Mouse (Mus musculus) gastrocnemius, postnatal 10 days (tissue): ENCODE measurements at regions not wholly inside any gene's neighbourhood (a gene's known extent, or its start where the extent isn't known, plus 50 kb on each side); places are given as distances from the start of the nearest gene placed in this dataset.
A peak's percentile ranks its signal among the peaks of the same experiment; 100 is the strongest.
"Not testable (repeated sequence)": the region's sequence is repeated elsewhere in the genome, so short reads cannot be mapped to it uniquely, and the experiment has no call there.

Experiments
- DNase-seq: peaks from one replicate; pipeline ENCODE4 v3.0.0; 2021; ENCODE audit warnings: mixed read lengths

GRCm38 (mm10) chr10:38458975-38459374 is 362.6 kb downstream of the Rfpl4b start:
- no peak for DNase-seq

DNA sequence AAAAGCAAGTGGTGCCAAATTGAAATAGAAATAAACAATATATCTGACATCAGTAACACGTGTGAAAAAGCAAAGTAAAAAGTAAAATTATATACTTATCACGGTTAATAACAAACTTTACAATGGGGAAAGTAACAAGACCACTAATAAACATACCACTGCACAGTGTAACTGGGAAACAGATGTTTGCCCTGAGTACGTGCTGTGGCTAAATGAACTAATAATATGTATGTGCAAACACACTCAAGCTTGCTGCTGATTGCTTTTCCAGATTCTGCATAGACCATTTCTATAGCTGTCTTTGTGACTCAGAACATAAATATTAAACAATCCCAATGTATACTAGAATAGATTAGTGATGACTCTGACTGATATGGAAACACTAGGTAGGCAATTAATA is 363.2 kb downstream of the Rfpl4b start:
- no peak for DNase-seq

- DNase-seq, result no peak
Observed at GRCm38 (mm10) chr10:38456786-38457185, 364.8 kb downstream of the Rfpl4b start.

GRCm38 (mm10) chr10:38449263-38449662 is 372.3 kb downstream of the Rfpl4b start:
- no peak for DNase-seq

DNA sequence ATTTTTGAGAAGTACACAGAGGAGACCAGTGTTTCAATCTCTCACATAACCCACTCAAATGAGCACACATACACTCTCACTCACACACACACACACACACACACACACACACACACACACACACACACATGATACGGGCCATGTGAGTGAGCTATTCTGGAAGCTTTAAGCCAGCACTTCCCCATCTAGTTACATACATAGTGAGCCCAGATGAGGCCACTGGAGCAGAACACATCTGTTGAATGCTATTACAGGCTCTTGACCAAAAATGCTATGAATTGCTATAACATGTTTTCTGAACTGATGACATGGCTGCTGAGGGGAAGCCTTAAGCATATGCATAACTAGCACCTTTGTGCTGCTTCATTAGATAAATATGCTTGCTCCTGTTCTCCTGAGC is 373.9 kb downstream of the Rfpl4b start:
- no peak for DNase-seq

- DNase-seq, result no peak
Observed at GRCm38 (mm10) chr10:38447256-38447655, 374.3 kb downstream of the Rfpl4b start.

GRCm38 (mm10) chr10:38439286-38439685 is 382.3 kb downstream of the Rfpl4b start:
- no peak for DNase-seq

DNA sequence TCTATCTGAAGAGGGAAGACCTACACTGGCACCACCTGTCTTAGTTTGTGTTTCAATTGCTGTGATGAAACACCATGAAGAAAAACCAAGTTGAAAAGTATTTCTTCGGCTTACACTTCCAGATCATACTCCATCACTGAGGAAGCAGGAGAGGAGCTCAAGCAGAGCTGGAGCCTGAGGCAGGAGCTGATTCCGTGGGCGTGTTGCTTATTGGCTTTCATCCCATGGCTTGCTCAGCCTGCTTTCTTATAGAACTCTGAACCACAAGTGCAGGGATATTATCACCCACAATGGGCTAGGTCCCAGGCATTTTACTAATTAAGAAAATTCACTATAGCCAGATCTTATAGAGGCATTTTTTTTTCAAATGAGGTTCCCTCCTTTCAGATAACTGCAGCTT is 384.7 kb downstream of the Rfpl4b start:
- DNase-seq, result no peak

DNA sequence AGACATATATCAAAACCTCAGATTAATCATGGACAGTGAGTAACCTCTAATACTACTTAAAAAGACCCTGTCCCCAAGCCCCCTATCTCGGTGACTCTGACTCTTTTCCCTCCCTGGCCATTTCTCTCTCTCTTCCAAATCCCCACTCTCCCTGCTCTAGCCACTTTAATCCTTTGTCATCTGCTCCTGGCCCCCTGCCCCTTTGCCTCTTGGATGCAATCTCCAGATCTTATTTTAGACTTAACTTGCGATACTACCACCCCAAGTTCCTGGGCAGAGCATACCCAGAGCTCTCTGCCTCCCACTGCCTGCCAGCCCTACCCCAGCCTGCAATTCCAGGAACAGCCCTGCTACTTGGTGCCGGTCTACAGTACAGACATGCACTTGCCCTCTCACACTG is 400.0 kb downstream of the Rfpl4b start:
- peak; percentile 8 for DNase-seq

DNA sequence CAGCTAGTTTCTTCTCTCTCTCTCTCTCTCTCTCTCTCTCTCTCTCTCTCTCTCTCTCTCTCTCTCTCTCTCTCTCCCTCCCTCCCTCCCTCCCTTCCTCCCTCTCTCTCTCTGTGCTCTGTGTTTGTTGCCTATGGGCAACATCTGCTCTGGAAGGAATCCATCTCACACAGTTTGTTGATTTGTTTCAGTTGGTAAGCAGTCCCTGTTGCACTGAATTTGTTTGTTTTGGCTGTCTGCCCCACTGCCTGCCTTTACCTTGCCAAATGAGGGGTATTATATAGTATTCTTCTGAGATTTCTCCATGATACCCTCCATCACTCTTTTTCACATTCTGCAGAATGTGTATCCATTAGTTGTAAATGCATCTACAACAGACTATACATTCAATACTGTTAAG is 401.8 kb downstream of the Rfpl4b start:
- no peak for DNase-seq

DNA sequence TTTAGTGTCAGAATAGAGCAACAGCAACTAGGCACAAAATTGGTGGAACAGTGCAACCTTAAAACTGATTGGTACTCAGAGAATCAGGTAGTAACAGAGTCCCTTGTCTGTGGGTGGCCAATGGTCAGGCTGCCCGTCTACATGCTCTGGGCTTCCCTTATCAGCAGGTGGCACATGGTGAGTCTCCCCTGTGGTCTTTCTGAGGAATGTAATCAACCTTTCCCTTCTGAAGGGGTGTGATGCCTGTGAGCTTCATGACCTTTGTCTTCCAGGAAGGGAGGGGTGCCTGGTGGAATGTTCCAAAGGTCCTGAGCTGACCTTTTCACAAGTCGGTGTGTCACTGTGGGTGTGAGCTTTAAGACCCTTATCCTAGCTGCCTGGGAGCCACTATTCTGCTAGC is 438.4 kb downstream of the Rfpl4b start:
- no peak for DNase-seq

DNA sequence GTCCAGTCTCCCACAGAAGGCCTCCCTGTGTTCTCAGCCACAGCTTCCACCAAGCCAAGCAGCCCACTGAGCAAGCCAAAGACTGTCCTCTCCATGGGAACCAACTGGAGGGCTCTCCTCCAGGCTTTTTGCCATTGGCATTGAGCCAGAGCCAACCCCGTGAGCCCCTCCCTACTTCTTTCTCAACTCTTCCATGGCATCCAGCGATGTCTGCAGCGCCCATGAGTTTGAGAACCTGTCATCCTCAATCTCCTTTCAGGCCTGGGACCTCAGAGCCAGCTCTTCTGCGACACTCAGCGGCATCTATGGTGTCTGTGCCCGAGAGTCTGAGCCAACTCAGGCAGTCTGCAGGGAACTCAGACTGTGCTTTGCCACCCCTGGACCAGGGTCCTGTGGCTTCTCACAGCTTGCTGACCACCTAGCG is 439.7 kb downstream of the Rfpl4b start:
- DNase-seq, result peak; percentile 12

DNA sequence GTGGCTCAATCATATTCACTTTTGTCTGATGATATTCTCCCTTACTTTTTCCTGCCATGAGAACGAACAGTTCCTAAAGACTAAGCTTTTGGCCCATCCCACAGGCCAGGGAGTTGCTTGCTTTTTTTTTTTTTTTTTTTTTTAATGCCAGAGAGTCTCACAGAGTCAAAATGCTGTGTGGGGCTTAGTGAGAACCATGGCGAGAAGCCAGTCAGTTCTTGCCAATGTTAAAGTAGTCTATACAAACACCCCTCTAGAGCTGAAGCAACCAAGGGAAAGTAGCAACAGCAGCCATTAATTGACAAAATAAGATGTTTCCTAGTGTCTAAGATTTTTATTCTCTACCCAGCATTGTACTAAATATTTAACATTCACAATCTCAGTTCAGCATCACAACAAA is 441.2 kb downstream of the Rfpl4b start:
- no peak for DNase-seq

- DNase-seq, result no peak
Observed at GRCm38 (mm10) chr10:38366776-38367175, 454.8 kb downstream of the Rfpl4b start.

GRCm38 (mm10) chr10:38364876-38365275 is 456.7 kb downstream of the Rfpl4b start:
- no peak for DNase-seq

DNA sequence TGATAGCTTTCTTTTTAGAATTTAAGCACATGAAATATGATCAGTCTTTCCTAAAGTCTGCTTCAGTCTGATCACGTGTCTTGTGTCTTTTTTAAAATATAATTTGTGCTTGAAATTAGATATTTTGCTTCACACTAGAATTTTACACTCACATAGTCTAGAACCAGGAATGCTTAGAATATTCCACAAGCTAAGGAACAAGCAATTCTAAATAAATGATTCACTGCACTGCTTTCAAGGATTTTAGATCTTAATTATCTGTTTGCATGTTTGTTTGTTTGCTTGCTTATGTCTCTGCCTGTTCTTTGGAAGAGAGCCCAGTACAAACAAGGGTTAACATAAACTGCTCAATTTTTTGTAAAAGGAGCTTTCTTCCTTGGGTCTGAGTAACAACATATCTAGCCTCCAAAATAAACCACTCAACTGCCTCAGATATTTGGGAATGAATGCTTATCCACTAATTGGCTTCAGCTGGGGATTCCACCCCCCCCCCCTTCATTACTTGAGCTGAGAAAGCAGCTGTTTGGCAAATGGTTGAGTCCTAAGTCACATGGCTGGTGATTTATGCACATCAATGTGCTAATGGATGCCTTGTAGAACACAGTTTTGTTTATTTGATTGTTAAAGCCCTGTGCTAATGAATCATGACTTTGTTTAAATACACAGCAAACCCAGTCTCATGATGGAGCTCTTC is 463.9 kb downstream of the Rfpl4b start:
- no peak for DNase-seq

- DNase-seq, result no peak
Observed at GRCm38 (mm10) chr10:38353973-38354372, 467.6 kb downstream of the Rfpl4b start.

DNA sequence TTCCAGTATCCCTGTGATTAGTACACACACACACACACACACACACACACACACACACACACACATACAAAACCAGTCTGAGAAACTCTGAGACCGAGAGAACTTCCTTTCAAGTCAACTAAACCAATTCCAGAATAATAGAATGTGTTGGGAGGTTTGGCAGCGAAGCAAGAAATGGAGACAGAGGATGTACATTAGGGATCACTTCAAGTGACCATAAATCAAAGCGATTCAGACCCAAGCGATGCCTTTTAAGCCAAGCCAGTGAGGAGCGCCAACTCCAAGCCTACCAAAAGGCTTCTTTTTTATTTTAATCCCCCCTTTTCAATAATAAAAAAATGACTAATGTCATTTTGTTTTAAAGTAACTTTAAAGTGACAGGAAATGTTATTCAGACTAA is 468.1 kb downstream of the Rfpl4b start:
- no peak for DNase-seq

DNA sequence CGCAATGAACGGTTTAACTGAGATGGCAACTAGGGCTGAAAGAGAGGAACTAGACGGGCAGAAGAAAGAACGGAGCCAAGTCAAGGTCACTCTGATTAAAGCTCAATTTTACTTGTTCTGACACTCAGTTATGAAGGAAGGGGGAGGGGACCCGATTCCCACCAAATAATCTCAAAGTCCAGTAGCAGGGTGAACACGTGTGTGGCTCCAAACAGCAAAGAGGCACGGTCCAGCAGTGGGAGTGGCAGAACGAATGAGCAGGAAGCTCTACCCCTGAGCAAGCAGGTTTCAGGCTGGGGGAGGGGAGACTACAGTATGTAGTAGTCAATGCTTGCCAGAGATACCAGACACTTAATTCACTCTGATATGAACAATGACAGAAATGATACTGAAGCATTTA is 474.6 kb downstream of the Rfpl4b start:
- not testable (repeated sequence) for DNase-seq

DNA sequence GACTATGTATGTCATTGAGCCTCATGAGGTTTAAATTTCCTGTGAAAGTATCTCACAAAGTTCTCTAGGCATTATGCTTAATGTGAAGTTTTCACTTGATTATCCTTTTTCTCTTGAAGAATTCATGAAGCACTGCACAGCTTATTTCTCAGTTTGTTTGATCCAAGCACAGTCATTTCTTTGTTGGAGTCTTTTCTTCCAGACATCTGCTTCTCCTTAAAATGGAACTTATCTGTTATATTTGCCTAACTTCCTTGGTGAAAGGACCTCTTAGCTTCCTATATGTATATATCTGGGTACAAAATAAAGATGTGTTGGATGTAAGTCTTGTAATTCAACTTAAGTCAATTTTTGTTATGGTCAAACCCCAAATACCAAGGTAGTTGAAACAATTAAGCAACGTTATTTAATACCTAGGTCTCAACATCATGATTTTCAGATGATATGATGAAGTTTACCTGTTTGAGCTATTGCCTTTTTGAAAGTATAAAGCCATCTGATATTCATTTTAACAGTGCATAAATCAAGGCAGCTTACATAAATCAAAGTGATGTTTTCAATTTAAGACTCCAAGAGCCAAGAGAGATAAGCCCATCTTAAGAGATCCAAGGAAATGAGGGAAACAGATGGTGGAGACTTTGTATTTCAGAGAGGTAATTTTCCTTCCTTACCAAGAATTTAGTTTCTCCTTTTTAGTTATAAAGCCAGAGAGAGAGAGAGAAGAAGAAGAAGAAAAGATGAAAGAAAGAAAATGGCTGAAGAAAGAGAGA is 481.0 kb downstream of the Rfpl4b start:
- DNase-seq, result no peak

DNA sequence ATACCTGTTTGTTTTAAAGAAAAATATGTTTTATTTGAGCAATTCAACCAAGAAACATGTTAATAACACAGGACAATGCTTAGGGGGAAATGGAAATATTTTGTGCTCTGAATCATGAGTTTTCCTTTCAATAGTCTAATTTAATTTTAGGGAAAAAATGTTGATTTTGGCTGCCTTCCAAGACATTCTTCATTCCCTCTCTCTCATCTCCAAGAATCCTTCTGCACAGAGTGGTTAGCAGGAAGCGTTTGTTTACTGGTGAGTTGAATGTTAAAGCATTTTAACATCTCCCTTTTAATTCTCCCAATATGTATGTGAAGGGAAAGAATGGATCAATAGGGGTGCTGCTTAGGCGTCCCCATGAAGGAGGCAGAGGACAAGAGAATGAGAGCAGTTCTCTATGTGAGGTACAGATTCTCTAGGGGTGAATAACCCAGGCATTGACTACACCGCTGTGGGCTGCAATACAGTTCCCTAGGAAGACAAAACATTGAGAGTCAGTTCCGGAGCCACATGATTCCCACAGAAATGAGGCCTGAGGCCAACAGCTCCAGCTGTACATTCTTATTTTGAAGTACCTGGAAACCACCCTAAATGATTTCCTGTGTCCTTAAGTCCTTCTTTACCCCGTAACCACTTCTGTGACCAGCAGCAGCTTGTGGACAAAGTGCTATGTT is 512.7 kb downstream of the Rfpl4b start:
- DNase-seq, result peak; percentile 2

DNA sequence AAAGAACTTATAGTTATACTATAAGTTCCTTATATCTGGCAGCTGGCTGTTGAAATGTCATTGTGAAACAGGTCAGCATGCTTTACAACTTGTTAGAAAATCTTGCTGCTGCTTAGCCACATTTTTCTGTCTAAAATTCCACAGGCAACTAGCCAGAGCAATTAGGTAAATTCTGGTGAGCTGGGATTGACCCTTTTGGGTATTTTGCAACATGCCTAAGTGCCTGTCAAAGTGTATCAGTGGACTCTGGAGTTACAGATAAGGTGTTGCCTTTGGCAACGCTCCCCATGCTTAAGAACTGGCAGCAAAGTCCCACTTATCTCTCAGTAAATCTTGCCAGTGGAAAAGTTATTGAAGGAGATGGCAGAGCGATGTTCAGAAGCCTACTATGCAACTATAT is 525.9 kb downstream of the Rfpl4b start:
- no peak for DNase-seq

- DNase-seq, result no peak
Observed at GRCm38 (mm10) chr10:38288689-38289283, 532.8 kb downstream of the Rfpl4b start.
